Mouse (Mus musculus): ENCODE measurements around the gene Spint1. TPM values are rescaled to one million over a fixed set of nuclear protein-coding genes. Genes with fewer than 3 reads are reported as not detected.

Spint1 gene
- total RNA-seq, 4 experiments from 2014 or later = 0.13 TPM; not detected in 3

- no peak for DNase-seq (ENCODE audit: low spot score in 2 of 2)
Measured at GRCm38 (mm10) chr2:119293311-119293710, 56.1 kb downstream of the Spint1 start.

DNA sequence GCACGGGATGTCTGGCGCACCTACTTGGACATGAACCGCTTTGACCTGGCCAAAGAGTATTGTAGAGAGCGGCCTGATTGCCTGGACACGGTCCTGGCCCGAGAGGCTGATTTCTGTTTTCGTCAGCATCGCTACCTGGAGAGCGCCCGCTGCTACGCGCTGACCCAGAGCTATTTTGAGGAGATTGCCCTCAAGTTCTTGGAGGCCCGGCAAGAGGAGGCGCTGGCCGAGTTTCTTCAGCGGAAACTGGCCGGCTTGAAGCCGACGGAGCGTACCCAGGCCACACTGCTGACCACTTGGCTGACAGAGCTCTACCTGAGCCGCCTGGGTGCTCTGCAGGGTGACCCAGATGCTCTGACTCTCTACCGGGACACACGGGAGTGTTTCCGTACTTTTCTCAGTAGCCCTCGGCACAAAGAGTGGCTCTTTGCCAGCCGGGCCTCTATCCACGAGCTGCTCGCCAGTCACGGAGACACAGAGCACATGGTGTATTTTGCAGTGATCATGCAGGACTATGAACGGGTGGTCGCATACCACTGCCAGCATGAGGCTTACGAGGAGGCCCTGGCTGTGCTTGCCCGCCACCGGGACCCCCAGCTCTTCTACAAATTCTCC lies 56.7 kb downstream of the Spint1 start:
- no peak for DNase-seq (ENCODE audit: low spot score in 2 of 2)

- DNase-seq (ENCODE audit: low spot score in 2 of 2) = no peak
Measured at GRCm38 (mm10) chr2:119294411-119294810, 57.2 kb downstream of the Spint1 start.

DNA sequence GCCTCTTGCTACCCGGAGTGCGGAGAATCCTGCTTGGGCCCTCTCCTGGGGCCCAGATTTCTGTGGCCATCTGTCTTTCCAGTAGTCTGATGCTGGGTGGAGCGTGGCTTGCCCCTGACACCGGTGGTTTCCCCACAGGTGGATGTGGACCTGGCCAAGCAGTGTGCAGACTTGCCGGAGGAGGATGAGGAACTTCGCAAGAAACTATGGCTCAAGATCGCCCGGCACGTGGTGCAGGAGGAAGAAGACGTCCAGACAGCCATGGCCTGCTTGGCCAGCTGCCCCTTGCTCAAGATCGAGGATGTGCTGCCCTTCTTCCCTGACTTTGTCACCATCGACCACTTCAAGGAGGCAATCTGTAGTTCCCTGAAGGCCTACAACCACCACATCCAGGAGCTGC lies 59.6 kb downstream of the Spint1 start:
- no peak for DNase-seq (ENCODE audit: low spot score in 2 of 2)

DNA sequence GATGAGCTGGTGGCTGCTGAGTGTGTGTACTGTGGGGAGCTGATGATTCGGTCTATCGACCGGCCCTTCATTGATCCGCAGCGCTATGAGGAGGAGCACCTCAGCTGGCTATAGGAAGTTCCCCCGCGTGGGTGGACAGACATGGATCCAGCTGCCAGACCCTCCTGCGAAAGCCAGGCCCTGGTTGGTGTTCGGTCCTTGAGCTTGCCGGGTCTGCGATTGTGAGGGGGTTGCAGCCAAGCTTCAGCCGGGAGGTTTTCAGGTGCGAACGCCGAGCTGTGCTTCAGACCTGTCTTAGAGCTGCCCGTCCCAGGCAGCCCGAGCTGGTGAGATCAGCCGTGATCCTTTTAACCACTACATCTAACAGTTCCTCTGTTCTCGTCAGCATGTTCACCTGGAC lies 60.3 kb downstream of the Spint1 start:
- DNase-seq (ENCODE audit: low spot score in 2 of 2) = no peak

DNA sequence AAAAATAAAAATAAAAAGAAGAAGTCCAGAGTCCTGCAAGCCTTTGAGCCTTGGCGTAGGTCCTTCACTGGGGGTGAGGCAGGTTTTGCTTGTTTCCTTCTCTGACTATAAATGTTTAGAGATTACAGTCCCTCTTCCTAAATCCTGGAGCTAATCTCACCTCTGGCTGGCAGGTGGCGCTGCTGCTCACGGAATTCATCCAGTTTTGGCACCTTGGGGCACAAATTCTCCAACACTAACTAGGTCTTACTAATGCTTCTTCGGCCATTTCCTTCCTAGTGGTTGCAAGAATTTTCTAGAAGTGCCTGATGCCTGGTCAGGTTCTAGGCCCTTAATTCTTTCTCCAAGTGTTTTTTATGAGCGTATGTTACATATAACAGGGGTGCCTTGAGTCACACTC lies 61.2 kb downstream of the Spint1 start:
- peak in 1 of 2 experiments; percentile 48 for DNase-seq (ENCODE audit: low spot score in 2 of 2)

- DNase-seq (ENCODE audit: low spot score in 2 of 2) = no peak
Measured at GRCm38 (mm10) chr2:119298839-119299238, 61.7 kb downstream of the Spint1 start.

Other genes starting within 250 kb of the Spint1 start
- 1 to 10 TPM; 2.9 to 5.4 (median 4.2) TPM for gene Ccdc32, start 208.0 kb upstream of the Spint1 start, total RNA-seq (2022)
- gene Rpusd2, start 202.6 kb upstream of the Spint1 start, total RNA-seq (2022) = 1 to 10 TPM; 2.7 to 3.5 (median 3.3) TPM
- under 1 TPM in 3 of 4 experiments, not detected in 1; 0.07 to 0.36 (median 0.29) TPM for gene Knl1, start 190.2 kb upstream of the Spint1 start, total RNA-seq (2022)
- gene Rad51, start 124.6 kb upstream of the Spint1 start, total RNA-seq (2022) = 1 to 10 TPM in 3 of 4 experiments, under 1 TPM in 1; 0.74 to 1.8 (median 1.2) TPM
- gene Rmdn3, start 80.3 kb upstream of the Spint1 start, total RNA-seq (2022) = 1 to 10 TPM; 3.2 to 6.7 (median 4.8) TPM
- not detected for gene Gchfr, start 69.6 kb upstream of the Spint1 start, total RNA-seq (2022)
- not detected for gene Gm14137, start 62.9 kb upstream of the Spint1 start, total RNA-seq (2022)
- 10 to 100 TPM in 3 of 4 experiments, 1 to 10 TPM in 1; 9.1 to 15.3 (median 11.8) TPM for gene Zfyve19, start 28.7 kb upstream of the Spint1 start, total RNA-seq (2022)
- gene Dnajc17, start 28.6 kb upstream of the Spint1 start, total RNA-seq (2022) = 1 to 10 TPM; 7.5 to 8.5 (median 8.0) TPM
- not detected for gene Ppp1r14d, start 7.5 kb upstream of the Spint1 start, total RNA-seq (2022)
- gene Rhov, start 33.9 kb downstream of the Spint1 start, total RNA-seq (2022) = not detected
- 10 to 100 TPM; 10.8 to 12.5 (median 11.5) TPM for gene Vps18, start 51.4 kb downstream of the Spint1 start, total RNA-seq (2022)
- gene Dll4, start 88.4 kb downstream of the Spint1 start, total RNA-seq (2022) = 1 to 10 TPM; 3.3 to 5.8 (median 3.9) TPM
- 100 to 1,000 TPM in 1 of 4 experiments, 10 to 100 TPM in 3; 59.1 to 158 (median 73.1) TPM for gene Chac1, start 113.9 kb downstream of the Spint1 start, total RNA-seq (2022)
- 10 to 100 TPM; 11.8 to 15.7 (median 12.6) TPM for gene Ino80, start 240.3 kb downstream of the Spint1 start, total RNA-seq (2022)